Comparison of ENCODE assay signal across 17 mouse cellular contexts in genomic region chr14:37105846-37106245, GRCm38 (mm10). TPM values are rescaled to one million over a fixed set of nuclear protein-coding genes. Genes with fewer than 3 reads are reported as not detected.
DNase-seq lines count a peak whose midpoint lies in the region; ATAC-seq and TF ChIP-seq lines count a peak whose summit lies in the region.
"Had no signal": no experiment of that assay in that cellular context is flagged by ENCODE, and none has a peak within 500 bp of the region (broad histone marks: within the 10 kb centered on the region; RNA-seq: fewer than 3 reads in every experiment).

No protein-coding gene starts in this region.

- H3K4me2 ChIP-seq in embryonic facial prominence, embryonic 14.5 days (ENCODE audit: low read depth, low read length) = no peak overlapping the region
- H3K4me2 ChIP-seq: hindbrain, embryonic 15.5 days; liver, embryonic 11.5 days; lung, embryonic 15.5 days had no signal

- H3K9me3 ChIP-seq in embryonic facial prominence, embryonic 14.5 days (ENCODE audit: control insufficient read depth, low read length) = no peaks in the 10 kb centered on the region
- H3K9me3 ChIP-seq in embryonic facial prominence, embryonic 10.5 days = no peaks in the 10 kb centered on the region
- H3K9me3 ChIP-seq: hindbrain, embryonic 15.5 days; lung, embryonic 15.5 days had no signal

- H3K27ac ChIP-seq in embryonic facial prominence, embryonic 14.5 days (replicated peaks; ENCODE audit: low read depth, low read length) = no peak overlapping the region
- no peak overlapping the region for H3K27ac ChIP-seq in embryonic facial prominence, embryonic 10.5 days (replicated peaks)
- H3K27ac ChIP-seq in layer of hippocampus, adult 2 months = no peak overlapping the region
- H3K27ac ChIP-seq: hindbrain, embryonic 15.5 days; lung, embryonic 15.5 days had no signal

- peak; percentile 19 for DNase-seq in embryonic facial prominence, embryonic 14.5 days (ENCODE audit: low spot score)
- DNase-seq in embryonic facial prominence, embryonic 10.5 days (ENCODE audit: low spot score) = no peak
- peak; percentile 11 for DNase-seq in layer of hippocampus, adult 9-11 months
- DNase-seq in layer of hippocampus, adult 2 months (ENCODE audit: low spot score in 2 of 2) = no peak
- peak; percentile 25 to 29 for DNase-seq in right cerebral cortex, adult 2 months (ENCODE audit: low spot score in 2 of 2)
- DNase-seq in right cerebral cortex, postnatal 4 days = no peak
- DNase-seq in left cerebral cortex, postnatal 4 days = peak; percentile 24
- no peak for DNase-seq in spleen, postnatal 4 days (ENCODE audit: low spot score in 2 of 2)
- DNase-seq: cerebellum, adult 18-20 months; gastrocnemius, postnatal 25 days; kidney, adult 8-10 months had no signal

- H3K4me1 ChIP-seq in embryonic facial prominence, embryonic 14.5 days (ENCODE audit: control insufficient read depth, insufficient read depth, low read length) = peaks cover 4% of the 10 kb centered on the region; the same call in 1 of the 2 replicates
- H3K4me1 ChIP-seq in embryonic facial prominence, embryonic 10.5 days = no peaks in the 10 kb centered on the region
- H3K4me1 ChIP-seq: lung, embryonic 15.5 days had no signal

- H3K27me3 ChIP-seq in embryonic facial prominence, embryonic 14.5 days (replicated peaks; ENCODE audit: control insufficient read depth, insufficient read depth, low read length) = no peaks in the 10 kb centered on the region
- no peaks in the 10 kb centered on the region for H3K27me3 ChIP-seq in embryonic facial prominence, embryonic 10.5 days (replicated peaks; ENCODE audit: low read depth, poor library complexity, severe bottlenecking)
- H3K27me3 ChIP-seq: hindbrain, embryonic 15.5 days; lung, embryonic 15.5 days had no signal

- peak; percentile 12 for ATAC-seq in embryonic facial prominence, embryonic 14.5 days (ENCODE audit: low read depth)

- H3K9ac ChIP-seq in embryonic facial prominence, embryonic 14.5 days (ENCODE audit: low read depth, low read length) = no peak overlapping the region
- H3K9ac ChIP-seq: hindbrain, embryonic 15.5 days; lung, embryonic 15.5 days had no signal

- no peak for TF ChIP-seq CTCF in layer of hippocampus, adult 2 months (conservative IDR thresholded peaks at IDR 0.05)

- WGBS in embryonic facial prominence, embryonic 14.5 days = 37% methylated on average over 7 of the region's 7 CpGs
- WGBS in embryonic facial prominence, embryonic 10.5 days = 49% methylated on average over 7 of the region's 7 CpGs

- no peaks in the 10 kb centered on the region for H3K36me3 ChIP-seq in embryonic facial prominence, embryonic 14.5 days (ENCODE audit: control insufficient read depth, insufficient read depth, low read length)
- no peaks in the 10 kb centered on the region for H3K36me3 ChIP-seq in embryonic facial prominence, embryonic 10.5 days (replicated peaks)
- H3K36me3 ChIP-seq: hindbrain, embryonic 15.5 days; lung, embryonic 15.5 days had no signal

- intact Hi-C loops in left cerebral cortex, postnatal 4 days (cut with DNase I) = no loop called here

- H3K4me3 ChIP-seq in embryonic facial prominence, embryonic 14.5 days (ENCODE audit: low read depth, low read length) = no peak overlapping the region
- no peak overlapping the region for H3K4me3 ChIP-seq in embryonic facial prominence, embryonic 10.5 days
- H3K4me3 ChIP-seq in layer of hippocampus, adult 2 months = no peak overlapping the region
- H3K4me3 ChIP-seq: hindbrain, embryonic 15.5 days; lung, embryonic 15.5 days had no signal

RNA-seq across cellular contexts. Expression of gene Cdhr1, which starts 7.7 kb away (rescaled TPM):
- 3.0 TPM in 2 replicates for polyA plus RNA-seq in embryonic facial prominence, embryonic 14.5 days (2014; fragmentation: Nextera tagmentation; extraction: Ambion mirVana)
- polyA plus RNA-seq in embryonic facial prominence, embryonic 10.5 days (2016; fragmentation: Nextera tagmentation; extraction: Ambion mirVana) = 1.5 and 2.9 TPM in 2 replicates
- total RNA-seq in layer of hippocampus, adult 2 months (2021) = 10 to 100 TPM in 1 of 2 experiments, 1 to 10 TPM in 1; 8.5 to 10.1 TPM
- 10 to 100 TPM in 1 of 2 experiments, 1 to 10 TPM in 1; 9.4 to 11.5 TPM for total RNA-seq in left cerebral cortex, postnatal 4 days (2021)
- total RNA-seq: gastrocnemius, postnatal 25 days had no signal

RNA-seq across cellular contexts. Expression of gene 2610528A11Rik, which starts 8.0 kb away (rescaled TPM):
- polyA plus RNA-seq in embryonic facial prominence, embryonic 14.5 days (2014; fragmentation: Nextera tagmentation; extraction: Ambion mirVana) = 7.9 and 9.0 TPM in 2 replicates
- polyA plus RNA-seq in embryonic facial prominence, embryonic 10.5 days (2016; fragmentation: Nextera tagmentation; extraction: Ambion mirVana) = 0.49 TPM in 1 of 2 replicates, not detected in the other
- total RNA-seq in layer of hippocampus, adult 2 months (2021) = 1 to 10 TPM in 1 of 2 experiments, under 1 TPM in 1; 0.71 to 1.2 TPM
- total RNA-seq in left cerebral cortex, postnatal 4 days (2021) = under 1 TPM; 0.54 to 0.72 TPM

RNA-seq across cellular contexts. Expression of gene Ghitm, which starts 29.2 kb away (rescaled TPM):
- polyA plus RNA-seq in embryonic facial prominence, embryonic 14.5 days (2014; fragmentation: Nextera tagmentation; extraction: Ambion mirVana) = 198 and 210 TPM in 2 replicates
- polyA plus RNA-seq in embryonic facial prominence, embryonic 10.5 days (2016; fragmentation: Nextera tagmentation; extraction: Ambion mirVana) = 202 and 213 TPM in 2 replicates
- total RNA-seq in layer of hippocampus, adult 2 months (2021) = 100 to 1,000 TPM; 412 to 415 TPM
- total RNA-seq in left cerebral cortex, postnatal 4 days (2021) = 100 to 1,000 TPM; 133 to 139 TPM

RNA-seq across cellular contexts. Expression of gene Lrit2, which starts 38.1 kb away (rescaled TPM):
- polyA plus RNA-seq in embryonic facial prominence, embryonic 14.5 days (2014; fragmentation: Nextera tagmentation; extraction: Ambion mirVana) = 0.06 TPM in 1 of 2 replicates, not detected in the other
- not detected in 2 replicates for polyA plus RNA-seq in embryonic facial prominence, embryonic 10.5 days (2016; fragmentation: Nextera tagmentation; extraction: Ambion mirVana)
- not detected for total RNA-seq in layer of hippocampus, adult 2 months (2021)
- not detected for total RNA-seq in left cerebral cortex, postnatal 4 days (2021)
- total RNA-seq: gastrocnemius, postnatal 25 days; left cerebral cortex, adult 18-20 months had no signal
- polyA plus RNA-seq: hindbrain, embryonic 15.5 days; liver, embryonic 11.5 days; lung, embryonic 15.5 days; spleen, adult 2 months; urinary bladder, adult 2 months had no signal

RNA-seq across cellular contexts. Expression of gene Lrit1, which starts 51.2 kb away (rescaled TPM):
- not detected in 2 replicates for polyA plus RNA-seq in embryonic facial prominence, embryonic 14.5 days (2014; fragmentation: Nextera tagmentation; extraction: Ambion mirVana)
- polyA plus RNA-seq in embryonic facial prominence, embryonic 10.5 days (2016; fragmentation: Nextera tagmentation; extraction: Ambion mirVana) = not detected in 2 replicates
- total RNA-seq in layer of hippocampus, adult 2 months (2021) = not detected
- total RNA-seq in left cerebral cortex, postnatal 4 days (2021) = not detected
- total RNA-seq: gastrocnemius, postnatal 25 days; left cerebral cortex, adult 18-20 months had no signal
- polyA plus RNA-seq: hindbrain, embryonic 15.5 days; liver, embryonic 11.5 days; lung, embryonic 15.5 days had no signal

Comparison
In these comparisons a context has a peak if more than half of its experiments do, and no peak if none do; other contexts are left out.
1. DNase-seq: peak in embryonic facial prominence, embryonic 14.5 days (single experiment), layer of hippocampus, adult 9-11 months (single experiment), right cerebral cortex, adult 2 months (2 of 2) and left cerebral cortex, postnatal 4 days (single experiment); none in embryonic facial prominence, embryonic 10.5 days (single experiment), layer of hippocampus, adult 2 months (0 of 2), right cerebral cortex, postnatal 4 days (single experiment) and spleen, postnatal 4 days (0 of 2).